Mouse (Mus musculus): ENCODE results near the gene Cmss1.

Cmss1 gene

DNA sequence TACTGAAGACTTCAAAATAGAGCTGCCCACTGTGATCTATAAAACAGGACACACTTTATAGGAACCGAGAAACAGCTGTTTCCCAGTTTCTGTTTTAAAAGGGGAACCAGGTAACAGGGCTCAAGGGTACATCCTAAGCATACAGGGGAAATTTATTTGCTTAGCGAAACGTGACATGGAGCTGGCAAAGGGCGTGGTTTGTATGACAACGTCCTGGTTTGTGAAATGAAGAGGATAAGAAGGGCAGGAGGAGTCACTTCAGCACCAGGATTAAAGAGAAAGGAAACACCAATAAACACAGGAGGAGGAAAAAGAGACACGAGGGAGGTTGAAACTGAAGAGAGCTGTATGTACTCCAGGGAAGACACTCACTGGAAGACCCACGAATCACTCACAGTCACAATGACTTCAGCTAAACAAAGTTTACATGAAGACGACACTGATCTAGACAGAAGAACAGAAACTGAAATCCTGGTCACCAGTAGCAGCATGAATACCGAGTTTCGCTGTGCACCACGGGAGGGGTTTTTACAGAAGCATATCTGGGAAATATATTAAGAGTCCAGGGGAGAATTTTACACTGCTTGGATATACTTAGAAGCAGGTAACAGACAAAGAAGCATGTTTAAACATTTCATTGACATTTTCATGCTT, 269.8 kb downstream of the Cmss1 start:
- DNase-seq, result no peak

GRCm38 (mm10) chr16:57332301-57332700, 274.4 kb downstream of the Cmss1 start:
- no peak for DNase-seq

DNA sequence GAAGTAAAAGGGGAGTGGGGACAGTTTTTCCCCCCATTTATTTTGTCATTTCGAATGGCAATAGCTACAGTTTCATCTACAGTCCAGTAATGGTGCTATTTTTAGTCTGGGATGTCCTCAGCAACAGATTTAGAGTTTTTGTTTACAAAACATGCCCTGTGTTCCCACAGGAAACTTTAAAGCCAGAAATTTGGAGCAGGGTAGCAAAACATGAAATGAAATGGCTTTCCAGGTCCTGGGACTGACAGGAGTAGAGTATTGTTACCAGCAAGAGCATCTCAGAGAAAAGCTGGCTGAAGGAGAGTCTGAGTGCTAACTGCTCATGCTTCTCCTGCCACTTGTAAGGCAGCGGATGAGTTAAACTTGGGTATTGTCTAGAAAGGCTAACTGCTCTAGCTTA, 276.6 kb downstream of the Cmss1 start:
- no peak for DNase-seq

DNA sequence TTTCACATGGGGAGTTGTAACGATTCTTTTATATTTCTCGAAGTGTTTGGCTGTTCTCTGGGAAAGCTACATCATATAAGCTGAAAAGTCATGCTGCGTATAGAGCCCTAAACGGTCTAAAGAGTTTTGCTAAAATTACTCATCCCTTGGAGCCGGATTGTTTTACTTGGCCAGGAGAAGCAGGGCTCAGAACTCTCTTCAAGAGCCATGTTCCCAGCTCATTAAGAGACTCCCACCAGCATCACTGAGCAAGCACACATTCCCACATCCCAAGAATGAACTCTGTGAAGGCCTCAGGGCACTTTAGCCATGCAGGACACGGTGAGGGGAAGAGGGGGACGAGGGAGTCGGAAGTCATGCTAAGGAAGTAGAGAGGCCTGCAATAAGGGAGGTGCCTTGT, 277.6 kb downstream of the Cmss1 start:
- no peak for DNase-seq

DNA sequence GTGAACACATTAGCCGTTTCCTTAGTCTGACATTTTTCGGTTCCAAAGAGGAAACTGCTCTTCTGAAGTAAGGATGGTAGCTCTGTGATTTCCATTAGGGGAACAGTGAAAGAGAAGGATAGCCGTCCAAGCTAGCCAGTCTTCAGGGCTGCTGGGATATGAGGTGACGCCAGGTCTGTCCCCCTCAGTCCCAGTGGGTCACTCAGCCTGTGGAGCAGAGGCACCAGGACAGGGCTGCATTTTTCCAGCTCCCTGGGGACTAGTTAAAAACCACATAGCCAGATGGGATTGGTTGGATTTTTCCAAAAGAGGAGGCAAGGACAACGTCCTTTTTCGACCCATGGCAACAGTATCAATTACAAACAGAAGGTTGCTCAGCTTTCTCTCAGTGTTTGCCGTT, 279.7 kb downstream of the Cmss1 start:
- no peak for DNase-seq

- DNase-seq, result no peak
These were observed 287.2 kb downstream of the Cmss1 start for GRCm38 (mm10) chr16:57319284-57320124.

- no peak for DNase-seq
These were observed 288.0 kb downstream of the Cmss1 start for GRCm38 (mm10) chr16:57318637-57319125.

GRCm38 (mm10) chr16:57317882-57318636, 288.6 kb downstream of the Cmss1 start:
- DNase-seq, result no peak

DNA sequence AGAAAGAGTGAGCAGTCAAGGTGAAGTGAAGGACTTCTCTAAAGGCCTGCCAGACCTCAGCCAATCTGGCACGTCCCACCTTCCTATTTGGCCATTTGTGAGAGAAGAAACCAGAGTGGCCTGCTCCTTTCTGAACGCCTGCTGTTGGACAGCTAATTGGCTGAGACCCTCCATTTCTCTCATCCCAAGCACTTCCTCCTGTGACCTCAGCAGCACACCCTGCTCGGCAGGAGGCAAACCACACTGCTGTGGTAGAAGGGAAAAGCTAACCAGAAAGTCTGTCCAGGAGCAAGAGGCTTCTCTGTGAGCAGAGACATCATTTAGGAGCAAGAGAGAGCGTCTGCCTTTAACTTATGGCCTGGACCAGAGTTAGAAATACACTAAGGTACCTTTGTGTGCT, 289.5 kb downstream of the Cmss1 start:
- no peak for DNase-seq

GRCm38 (mm10) chr16:57315026-57315425, 291.6 kb downstream of the Cmss1 start:
- DNase-seq, result no peak

- DNase-seq, result no peak
These were observed 292.4 kb downstream of the Cmss1 start for GRCm38 (mm10) chr16:57314236-57314635.

GRCm38 (mm10) chr16:57313487-57313886, 293.2 kb downstream of the Cmss1 start:
- DNase-seq, result no peak

GRCm38 (mm10) chr16:57312130-57312529, 294.5 kb downstream of the Cmss1 start:
- no peak for DNase-seq

DNA sequence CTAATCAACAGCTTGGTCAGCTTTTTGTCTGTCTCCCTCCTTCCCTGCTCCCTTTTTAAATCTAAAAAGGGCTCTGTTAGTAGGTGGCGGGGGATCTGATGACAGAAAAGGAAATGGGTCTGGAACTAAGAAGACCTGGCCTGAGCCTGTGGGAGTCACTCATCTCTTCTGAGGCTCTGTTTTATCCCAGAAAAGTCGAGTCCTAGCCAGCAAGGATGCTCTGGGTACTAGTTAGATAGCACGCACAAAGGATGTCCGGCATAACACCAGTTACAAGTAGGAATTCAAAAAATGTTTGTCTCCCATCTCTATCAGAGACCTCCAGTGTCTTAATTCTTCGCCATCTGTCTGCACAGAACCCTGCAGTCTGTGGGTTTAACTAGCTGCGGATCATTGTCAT, 301.2 kb downstream of the Cmss1 start:
- DNase-seq, result no peak

DNA sequence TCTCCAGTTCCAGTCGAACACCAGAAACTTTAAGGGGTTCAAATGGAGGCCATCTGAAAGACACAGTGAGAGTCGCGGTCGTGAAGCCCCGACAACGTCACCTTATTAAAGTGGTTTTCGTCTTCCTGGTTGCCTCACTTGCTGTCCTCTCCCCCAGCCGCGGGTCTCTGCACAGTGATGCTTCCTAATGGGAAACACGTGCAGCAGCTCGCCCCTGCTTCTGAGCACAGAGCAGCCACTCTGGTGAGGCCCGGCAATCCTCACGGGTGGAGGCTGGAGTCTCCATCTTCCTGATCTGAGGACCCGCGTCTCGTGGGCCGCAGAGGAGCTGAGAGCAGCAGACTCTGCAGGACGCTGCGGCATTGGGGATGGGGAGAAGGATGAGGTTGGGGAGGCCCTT, 302.9 kb downstream of the Cmss1 start:
- DNase-seq, result no peak

DNA sequence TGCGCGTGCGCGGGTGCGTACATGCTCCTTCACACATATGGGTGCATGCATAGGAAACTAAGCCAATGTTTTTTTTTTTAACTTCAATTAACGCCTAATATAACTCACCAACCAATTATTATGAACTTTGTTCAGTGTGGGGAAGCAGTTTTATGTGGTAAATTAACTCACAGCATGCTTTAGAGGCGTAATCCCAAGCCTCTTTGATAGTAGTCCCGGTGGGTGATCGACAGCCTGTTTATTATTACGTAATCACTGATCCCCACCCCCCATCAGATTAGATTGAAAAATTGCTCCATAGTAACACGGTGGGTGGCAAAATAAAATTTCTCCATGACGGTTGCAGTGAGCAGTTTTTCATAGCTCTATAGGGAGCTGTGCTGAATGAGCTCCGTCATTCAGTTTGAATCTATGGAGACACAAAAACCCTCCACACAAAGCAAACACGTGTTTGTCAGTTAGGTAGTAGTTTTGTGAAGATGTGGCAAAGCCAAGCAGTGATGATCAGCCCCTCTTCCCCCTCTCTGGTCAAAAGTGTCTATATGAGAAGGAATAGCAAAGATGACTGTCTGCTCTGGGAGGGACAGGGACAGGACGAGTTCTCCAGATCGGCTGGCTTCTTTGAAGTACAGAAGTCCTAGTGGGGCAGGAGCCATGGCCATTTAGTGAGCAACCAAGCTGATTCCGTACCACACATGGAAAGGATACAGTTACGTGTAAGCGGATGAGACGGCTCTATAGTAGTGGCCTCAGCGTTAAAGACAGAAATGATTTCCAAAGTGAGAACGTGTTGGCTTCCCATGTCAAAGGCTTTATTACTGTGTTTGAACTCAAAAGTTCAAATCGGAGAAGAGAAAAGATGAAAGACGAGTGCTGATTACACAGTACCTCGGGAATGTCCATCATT, 303.6 kb downstream of the Cmss1 start:
- no peak for DNase-seq

GRCm38 (mm10) chr16:57301512-57302115, 305.1 kb downstream of the Cmss1 start:
- no peak for DNase-seq

DNA sequence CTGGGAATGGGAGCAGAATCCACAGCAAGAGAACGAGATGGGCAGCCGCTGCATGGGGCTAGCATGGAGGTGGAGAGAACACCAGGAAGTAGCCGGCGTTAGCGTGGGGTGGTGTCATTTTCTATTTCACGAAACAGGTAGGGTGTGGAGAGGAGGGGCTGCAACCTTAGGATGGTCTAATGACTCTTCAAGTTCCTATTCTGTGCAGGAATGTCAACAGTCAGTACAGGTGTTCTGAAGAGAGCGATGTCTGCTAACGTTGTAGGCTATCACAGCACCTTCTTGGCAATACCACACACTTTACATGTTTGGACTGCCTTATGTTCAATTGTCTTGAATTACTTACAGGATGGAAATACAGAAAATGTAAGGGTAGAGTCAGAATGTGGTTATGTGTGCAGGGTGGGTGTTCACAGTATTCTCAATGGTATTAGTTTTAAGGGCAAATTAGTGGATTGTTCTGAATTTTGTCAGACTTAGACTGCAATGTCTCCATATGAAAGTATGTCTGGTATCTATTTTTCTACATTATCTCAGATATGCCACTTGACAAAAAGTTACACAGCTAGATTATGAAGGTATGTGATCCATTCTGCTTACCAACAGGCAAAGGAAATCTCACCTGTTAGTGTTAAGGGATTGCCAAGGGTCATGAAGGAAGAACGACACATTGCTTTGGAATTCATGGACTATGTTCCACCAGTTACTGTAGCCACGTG, 311.3 kb downstream of the Cmss1 start:
- no peak for DNase-seq

DNA sequence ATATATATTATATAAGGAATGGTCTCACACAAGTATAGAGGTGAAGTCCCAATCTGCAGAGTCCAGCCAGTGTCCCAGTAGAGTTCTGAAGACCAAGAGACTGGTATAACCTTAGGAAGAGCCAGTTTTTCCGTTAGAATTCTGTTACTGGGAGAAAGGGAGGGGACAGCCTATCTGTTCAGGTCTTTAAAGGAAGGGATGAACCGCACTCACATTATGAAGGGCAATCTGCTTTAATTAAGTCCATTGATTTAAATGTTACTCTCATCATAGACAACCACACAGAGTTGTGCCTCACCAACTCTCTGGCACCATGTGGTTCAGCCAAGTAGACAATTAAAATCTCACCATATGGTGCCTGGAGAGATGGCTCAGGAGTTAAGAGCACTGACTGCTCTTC, 313.9 kb downstream of the Cmss1 start, which contains the start of gene Tmem30c:
Gene Tmem30c (minus strand): TSS at position 101 of the 400 bp plus-strand sequence.
- no peak for DNase-seq

DNA sequence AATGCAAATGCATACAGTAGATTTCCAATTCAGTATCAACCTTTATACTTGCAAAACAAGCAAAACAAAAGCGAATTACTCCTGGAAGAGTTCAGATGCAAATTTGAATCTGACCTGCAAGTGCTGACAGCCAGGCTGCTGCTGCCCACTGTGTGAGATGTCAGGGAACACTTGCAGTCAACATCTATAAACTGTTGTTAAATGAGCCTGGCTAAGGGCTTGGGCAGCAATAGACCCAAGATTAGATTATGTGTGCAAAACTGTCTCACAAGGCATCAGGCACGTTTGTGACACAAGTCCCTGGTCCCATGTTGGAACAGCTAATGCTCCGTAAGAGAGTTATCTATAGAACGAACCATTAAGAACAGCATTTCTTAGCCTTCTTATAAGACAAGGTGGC, 314.4 kb downstream of the Cmss1 start:
- DNase-seq, result no peak

DNA sequence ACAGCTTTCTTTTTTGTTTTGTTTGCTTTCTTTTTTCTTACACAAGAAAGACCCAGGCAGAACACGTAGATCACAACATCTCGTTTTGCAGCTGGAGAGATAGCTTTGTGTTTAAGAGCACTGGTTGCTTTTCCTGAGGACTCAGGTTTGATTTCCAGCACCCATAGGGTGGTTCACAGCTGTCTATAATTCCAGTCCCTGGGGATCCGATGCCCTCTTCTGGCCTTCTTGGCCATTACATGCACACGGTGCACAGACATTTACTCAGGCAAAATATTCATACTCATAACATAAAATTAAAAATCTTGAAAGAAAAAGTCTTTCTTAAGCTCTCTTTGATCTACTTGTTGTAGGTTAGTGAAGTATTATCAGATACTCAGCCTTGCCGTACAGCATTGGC, 315.0 kb downstream of the Cmss1 start:
- no peak for DNase-seq

Measured in cerebellum, postnatal 14 days (tissue).